Mouse (Mus musculus): Measurements from ENCODE around the gene Rita1.

GRCm38 (mm10) chr5:120648569-120649373 lies 36.4 kb upstream of the Rita1 start, which contains the start of gene Rasal1:
- TF ChIP-seq GATA1 (IDR thresholded peaks at IDR 0.05; ENCODE audit: low read depth, low read length), result peak; percentile 94
- 0 out of 2 replicates have a peak, but pooled peaks have one; percentile 3 for TF ChIP-seq MAX (IDR thresholded peaks at IDR 0.05; ENCODE audit: low read length)
- peak; percentile 52 to 97 (median 52); a peak in 5 of 6 replicates for TF ChIP-seq CTCF (IDR thresholded peaks at IDR 0.05 in 2 of 3, conservative IDR thresholded peaks at IDR 0.05 in 1 of 3; ENCODE audit: control insufficient read depth in 1 of 3, insufficient read depth in 1 of 3, low read depth in 2 of 3, low read length in 3 of 3, poor library complexity in 1 of 3, severe bottlenecking in 1 of 3)
- TF ChIP-seq SMC3 (IDR thresholded peaks at IDR 0.05; ENCODE audit: low read depth, low read length), result peak; percentile 40
- peak; percentile 51 for TF ChIP-seq CHD2 (IDR thresholded peaks at IDR 0.05; ENCODE audit: low read length)
- no peak for TF ChIP-seq GABPA (IDR thresholded peaks at IDR 0.05; ENCODE audit: low read depth, low read length)
- TF ChIP-seq ZC3H11A (IDR thresholded peaks at IDR 0.05; ENCODE audit: low read depth, low read length), result 0 out of 2 replicates have a peak, but pooled peaks have one; percentile 15
- no peak for TF ChIP-seq UBTF (IDR thresholded peaks at IDR 0.05; ENCODE audit: borderline replicate concordance, insufficient read depth, low read depth, low read length)
- no peak for TF ChIP-seq POLR2A (IDR thresholded peaks at IDR 0.05; ENCODE audit: control insufficient read depth in 1 of 2, insufficient read depth in 1 of 2, low read depth in 1 of 2, low read length in 2 of 2, poor library complexity in 1 of 2)
- TF ChIP-seq EP300 (IDR thresholded peaks at IDR 0.05; ENCODE audit: low read depth in 1 of 2, low read length in 2 of 2), result peak; percentile 84 to 95
